Mouse (Mus musculus): ENCODE measurements around the gene Rasa3.
A peak's percentile ranks its signal among the peaks of the same experiment; 100 is the strongest.

The Rasa3 gene

DNA sequence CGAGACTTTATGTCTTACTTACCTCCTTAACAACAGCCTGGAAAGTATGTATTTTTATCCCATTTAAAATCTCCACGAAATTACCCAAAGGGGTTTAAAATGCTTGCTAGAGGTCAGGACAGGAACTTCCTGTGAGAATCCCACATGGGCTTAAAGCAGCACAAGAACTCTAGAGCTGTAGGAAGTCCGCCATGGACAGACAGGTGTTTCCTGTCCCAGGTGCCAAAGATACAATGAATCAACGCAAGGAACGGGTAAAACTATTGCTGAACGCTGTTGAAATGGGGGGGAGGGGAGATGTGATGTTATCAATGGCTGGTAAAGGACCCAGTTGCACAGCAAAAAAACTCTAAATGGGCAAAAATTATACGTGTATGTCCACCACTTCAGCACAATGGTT is 6.7 kb upstream of the Rasa3 start:
- DNase-seq, result no peak

DNA sequence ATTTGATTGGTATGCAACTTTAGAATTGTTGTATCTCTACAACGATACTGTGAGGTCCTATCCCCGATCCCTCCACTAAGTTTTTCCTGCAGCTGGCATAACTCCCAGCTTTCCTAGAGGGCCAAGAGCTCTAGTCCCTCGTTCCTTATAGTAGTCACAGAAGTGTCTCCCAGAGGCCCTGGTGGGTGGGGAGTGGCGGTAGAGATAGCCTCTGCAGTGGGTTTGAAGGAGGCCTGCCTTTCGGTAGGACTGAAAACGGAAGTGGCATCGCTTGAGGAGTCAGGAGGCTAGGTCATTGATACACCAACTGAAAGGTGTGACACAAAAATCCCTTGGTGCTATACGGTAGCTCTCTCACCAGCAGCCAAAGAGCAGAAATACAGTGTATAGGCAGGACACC is 779 bp upstream of the Rasa3 start:
- DNase-seq, result no peak

DNA sequence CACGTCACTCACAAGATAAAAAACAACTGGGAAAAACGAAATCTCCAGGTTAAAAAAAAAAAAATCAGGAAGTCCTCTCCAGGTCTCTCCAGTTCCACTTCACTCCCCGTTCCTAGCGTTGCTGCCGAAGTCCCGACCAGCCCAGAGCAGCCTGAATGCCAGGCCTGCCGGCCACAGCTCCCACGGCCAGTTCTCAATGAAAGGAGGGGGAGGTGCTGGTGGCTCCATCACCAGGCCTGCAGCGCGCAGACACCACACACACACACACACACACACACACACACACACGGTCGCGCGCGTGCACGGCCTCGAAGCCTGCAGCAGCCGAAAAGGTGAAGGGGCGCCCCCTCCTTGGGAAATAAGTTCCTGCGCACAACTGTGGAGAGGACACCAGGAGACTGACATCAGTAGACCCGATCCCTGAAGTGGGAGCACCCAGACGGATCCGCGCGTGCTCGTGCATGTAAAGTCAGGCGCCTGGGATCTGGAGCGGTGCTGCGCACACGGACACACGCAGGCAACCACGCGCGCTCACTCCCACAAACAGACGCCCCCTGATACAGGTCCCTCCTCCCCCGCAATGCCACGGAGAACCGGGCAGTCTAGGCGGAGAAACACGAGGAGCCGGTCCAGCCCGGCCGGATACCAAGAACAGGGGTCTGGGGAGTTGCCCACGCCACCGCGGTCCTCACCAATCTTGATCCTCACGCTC is 546 bp downstream of the Rasa3 start:
- peak; percentile 74 for DNase-seq

DNA sequence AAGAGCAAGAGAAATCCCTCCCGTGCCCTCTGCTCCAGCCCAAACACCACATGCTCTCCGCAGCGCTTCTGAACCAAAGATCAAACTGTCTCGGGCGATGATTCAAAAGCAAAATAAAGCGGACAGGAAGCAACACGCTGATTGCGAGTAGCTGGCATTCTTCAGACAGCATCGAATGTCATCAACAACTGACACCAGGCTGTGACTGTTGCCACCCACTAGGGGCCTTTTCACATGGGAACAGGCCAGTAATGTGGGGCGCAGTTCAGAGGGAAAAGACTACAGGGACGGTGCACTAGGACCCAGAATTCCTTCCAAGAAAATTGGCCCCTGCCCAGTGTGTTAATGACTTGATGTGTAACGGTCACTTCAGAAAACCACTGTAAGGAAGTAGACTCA is 1.1 kb downstream of the Rasa3 start:
- DNase-seq, result peak; percentile 81

DNA sequence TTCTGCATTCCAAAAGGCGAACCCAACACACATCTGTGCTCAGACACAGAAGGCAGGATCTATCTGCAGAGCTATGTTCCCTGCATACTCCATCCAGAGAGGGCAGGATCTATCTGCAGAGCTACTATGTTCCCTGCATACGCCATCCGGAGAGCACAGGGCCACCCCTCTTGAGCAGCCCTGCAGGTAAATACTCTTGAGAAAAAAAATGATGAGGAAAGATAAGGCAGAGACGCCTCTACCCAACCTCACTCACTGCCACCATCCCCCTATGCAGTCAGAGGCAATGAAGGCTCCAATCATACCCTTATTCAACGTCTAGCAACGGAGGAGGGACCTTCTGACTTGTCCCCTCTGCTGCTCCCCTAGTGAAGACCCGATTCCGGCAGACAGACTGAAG is 1.9 kb downstream of the Rasa3 start:
- DNase-seq, result no peak

DNA sequence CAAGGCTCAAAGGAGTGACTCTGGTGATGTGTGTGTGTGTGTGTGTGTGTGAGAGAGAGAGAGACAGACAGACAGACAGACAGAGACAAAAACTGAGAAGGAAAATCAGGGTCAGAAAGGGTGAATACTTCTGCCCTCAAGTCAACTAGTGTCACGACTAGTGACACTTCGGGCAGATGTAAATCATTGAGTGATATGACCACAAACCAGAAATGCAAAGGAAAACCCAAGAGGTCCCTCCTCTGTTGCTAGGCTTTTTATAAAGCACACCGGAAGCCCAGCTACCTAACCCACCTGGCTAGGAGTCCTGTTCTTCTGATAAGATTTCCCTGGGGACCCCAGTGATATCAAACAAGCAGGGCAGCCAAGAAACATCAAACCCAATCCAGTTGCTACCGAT is 2.3 kb downstream of the Rasa3 start:
- DNase-seq, result no peak

DNA sequence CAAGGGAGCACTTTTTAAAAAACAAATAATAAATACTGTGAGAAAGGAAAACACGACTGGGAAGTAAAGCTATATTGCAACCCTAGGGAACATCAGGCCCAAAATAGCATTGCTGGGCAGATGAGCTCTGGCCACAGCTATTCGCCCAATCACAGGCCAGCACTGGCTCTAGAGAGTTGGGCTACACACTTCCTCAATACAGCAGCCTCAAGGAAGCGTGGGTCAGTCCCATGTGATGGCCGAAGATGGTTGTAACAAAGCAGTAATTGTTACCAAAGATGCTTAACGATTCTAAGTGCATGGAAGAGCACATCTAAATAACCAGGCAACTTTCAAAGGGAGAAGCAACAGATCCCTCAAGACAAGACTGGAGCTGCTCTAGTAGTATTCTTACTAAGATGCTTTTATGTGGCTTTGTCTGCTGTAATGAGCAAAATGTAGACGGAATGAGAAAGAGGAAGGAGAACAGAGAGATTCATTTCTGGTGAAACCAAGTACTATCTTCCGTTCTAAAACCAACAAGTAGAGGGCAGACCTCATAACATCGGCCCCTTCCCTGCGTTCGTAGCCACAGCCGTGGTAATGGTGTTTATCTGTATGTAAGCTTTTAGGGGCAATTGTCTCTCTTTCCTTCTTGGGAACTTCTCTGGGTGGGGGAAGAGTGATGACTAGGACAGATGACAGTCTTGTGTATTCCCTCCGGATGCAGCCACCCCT is 3.0 kb downstream of the Rasa3 start:
- peak; percentile 66 for DNase-seq

DNA sequence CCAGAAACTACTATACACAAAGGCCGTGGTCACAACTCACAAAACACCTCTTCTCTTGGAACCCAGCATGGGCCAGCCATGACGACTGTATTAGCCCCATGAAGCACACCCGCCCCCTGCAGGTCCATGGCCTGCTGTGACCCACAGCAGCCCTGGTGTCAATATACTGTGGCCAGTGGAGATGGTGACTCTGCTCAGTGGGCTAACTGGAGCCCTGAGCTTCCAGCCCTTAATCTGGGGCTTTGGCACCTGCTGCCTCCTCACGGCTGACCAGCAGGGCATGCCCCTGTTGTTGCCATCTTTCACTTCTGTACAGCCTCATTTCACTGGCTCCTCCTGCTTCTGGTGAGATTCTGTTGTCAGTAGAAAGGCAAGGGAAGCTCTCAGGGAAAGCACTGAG is 4.2 kb downstream of the Rasa3 start:
- DNase-seq, result no peak

DNA sequence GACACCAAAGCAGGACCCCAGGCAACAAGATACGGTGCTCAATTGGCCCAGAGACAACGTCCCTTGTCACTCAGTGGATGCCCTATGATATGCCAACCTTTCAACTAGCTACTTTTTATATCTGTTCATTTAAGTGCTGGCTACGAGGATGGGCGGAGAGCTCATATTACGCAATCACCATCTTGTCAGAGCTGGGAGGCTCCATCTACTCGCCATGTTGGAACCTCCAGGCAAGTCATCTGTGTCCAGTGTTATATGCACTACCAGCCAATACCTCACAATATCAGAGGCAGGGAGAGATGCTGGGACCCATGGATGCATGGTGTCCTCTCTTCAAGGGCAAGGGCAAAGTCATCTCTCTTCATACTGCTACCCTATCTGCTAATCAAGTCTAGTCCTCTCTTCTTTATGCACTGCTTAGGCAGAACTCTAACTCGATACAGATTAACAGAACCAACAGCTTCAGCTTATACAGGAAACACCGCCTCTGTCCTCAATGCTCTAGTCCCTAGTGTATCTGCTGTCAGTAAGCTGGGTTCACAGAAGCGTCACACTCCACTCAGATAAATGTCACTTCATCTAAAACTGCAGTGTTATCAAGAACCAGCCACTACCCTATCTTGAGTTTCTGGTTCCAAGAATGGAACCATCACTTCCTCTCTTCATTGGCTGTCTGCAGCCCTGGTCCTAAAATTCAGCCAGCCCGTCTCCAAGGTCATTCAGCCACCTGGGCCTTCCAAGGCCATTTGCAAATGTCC is 6.0 kb downstream of the Rasa3 start:
- DNase-seq, result no peak

DNA sequence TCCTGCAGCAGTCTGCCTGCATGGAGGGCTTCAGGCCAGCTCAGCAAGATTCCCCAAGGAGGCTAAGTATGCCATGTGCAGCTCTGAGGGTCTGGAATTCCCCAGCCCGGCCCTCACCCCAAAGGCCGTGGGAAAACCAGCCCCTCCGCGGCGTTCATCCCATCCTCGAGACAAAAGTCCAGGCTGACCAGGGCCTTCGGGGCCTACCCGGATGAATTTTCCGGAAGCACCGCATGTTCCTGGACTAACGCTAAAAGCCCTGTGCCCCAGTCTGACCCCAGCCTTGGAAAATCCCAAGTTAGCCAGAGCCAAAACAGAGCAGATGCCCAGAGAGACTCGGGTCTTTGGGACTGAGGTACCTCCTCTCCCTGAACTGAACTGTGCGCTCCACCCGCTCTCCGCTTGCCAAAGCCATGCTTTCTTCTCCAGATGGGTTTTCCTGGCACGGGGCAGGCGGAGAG is 7.4 kb downstream of the Rasa3 start:
- peak; percentile 20 for DNase-seq

DNA sequence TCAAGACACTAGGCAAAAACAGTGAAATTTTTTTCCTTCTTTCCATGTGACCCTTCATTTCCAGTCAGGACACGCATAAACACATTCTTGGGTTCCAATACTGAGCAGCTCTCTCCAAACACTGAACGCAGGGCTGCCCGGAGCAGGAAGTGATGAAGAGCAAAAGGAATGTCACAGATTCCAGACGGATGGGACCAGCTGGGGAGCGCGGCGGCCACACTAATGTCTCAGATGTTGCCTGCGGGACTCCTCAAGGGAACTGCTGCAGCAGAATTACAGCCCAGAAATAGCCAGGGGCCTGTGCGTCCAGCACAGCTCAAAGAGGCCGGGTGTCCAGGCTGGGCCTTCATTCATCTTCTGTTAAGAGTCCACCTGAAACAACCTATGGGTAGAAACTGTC is 9.0 kb downstream of the Rasa3 start:
- DNase-seq, result peak; percentile 80

DNA sequence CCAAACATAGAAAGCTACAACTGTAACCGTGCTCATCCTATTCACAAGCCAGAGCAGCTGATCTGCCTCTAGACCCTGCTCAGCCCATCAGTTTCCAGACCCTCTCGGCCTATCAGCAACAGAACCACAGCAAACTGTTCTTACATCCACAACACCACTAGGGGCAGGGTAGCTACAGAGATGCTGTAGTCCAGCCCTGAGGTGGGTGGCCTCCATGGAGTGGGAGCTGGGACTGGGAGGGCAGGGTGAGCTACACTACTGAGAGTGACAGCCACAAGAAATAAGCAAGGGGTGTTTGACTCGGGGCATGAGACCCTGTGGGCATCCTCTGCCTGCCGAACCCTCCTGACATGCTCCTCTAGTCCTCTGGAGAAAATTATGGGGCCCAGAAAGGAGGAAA is 9.5 kb downstream of the Rasa3 start:
- peak; percentile 21 for DNase-seq

DNA sequence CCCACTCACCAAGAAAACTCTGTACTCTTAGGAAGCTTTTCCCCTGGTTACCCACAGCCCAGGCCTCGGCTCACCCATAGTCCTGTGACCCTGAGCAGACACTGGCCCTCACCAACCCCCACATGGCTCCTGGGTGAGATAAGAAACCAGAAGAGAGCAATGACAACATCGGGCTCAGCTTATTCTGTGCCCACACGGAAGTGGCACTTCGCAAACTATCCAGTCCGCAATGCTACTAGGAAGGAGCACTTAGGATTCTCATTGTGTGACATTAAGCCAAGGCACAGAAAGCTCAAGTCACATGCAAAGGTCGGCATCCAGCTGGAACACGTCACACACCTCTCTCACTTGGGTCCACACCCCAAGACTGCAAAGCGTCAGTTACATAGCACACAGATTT is 11.5 kb downstream of the Rasa3 start:
- peak; percentile 48 for DNase-seq

DNA sequence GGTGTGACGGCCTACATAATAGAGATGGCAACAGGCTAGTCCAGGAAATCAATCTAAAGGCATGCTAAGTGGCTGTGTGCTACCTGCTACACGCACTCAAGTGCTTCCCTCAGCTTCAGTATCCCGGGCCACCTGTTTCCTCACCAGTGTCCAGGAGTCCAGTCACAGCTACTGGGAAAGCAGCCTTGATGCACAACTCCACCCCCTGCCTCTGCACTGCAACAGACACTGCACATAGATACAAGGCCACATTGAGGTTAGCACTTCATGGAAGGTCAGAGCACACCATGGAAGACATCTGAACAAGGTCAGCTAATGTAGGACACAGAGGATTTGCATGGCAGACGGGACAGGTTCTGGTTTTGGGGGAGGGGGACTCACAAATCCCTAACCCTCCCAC is 11.9 kb downstream of the Rasa3 start:
- DNase-seq, result no peak

DNA sequence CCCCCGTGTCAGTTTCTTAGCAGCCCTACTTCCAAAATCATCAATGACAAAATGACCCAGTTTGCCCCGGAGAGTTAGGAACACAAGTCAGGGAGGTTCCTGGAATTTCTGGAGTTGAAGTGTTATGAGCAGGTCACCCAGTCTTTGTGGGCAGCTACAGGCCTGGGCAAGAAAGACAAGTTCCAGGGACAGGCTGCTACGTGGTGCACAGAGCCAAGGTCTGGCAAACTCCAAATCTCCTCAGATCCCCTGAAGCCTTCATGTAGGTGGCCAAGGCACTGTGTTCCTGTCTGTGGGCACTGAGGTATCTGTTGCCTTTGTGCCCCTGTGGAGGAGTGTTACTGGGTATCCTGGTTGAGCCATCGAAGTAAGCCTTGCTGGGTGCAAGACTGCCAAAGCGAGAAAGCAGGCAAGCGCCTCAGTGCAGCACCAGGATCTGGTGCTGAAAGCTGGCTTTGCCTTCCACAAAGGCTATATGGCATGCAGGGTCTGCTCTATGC is 12.6 kb downstream of the Rasa3 start:
- DNase-seq, result no peak

DNA sequence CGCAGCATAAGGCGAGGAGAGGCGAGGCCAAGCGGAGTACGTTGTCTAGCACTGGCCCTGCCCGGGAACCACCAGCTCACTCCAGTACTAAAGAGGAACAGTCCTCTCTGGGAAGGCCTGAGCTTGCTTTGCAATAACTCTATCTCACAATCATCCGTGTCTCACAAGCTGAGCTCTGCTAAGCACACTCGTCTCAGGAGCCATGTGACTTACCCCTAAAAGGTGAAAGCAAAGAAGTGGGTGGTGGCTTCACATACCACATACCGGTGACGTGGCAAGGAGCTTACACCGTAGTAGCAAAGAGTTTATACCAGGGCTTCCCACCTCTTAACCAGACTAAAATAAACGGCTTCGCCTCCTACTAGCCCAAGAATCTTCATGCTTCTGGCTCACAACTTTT is 17.1 kb downstream of the Rasa3 start:
- DNase-seq, result peak; percentile 42

DNA sequence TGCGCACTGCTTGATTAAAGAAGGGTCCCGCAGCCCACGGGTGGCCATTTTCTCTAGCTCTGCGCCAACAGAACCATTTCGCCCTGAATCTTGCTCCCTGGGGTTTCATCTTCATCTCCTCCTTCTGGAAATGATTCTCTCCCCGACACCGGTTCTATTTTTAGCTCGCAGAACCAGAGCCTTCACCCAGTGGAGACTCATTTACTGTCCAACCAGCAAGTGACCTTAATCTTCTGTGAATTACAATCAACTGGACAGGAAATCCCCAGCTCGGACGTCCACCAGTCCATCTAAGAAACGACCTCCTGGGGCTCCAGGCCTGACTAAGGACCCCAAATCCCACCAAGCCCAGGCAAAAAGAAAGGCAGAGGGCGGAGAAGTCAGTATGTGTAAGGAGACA is 19.9 kb downstream of the Rasa3 start:
- DNase-seq, result no peak

DNA sequence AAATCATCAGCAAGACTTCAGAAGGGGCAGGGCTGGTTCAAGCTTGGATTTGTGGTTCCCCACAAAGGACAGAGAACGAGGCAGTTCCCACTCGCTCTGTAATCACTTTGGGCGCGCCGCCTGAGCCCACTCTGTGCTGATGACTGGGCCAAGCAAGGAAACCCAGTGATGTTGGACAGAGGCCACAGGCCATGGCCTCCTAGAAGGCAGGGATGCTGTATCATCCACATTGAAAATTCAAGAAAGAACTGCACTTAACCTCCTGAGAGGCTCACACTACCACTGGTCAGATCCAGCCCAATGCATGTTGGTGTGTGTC is 22.4 kb downstream of the Rasa3 start:
- no peak for DNase-seq

DNA sequence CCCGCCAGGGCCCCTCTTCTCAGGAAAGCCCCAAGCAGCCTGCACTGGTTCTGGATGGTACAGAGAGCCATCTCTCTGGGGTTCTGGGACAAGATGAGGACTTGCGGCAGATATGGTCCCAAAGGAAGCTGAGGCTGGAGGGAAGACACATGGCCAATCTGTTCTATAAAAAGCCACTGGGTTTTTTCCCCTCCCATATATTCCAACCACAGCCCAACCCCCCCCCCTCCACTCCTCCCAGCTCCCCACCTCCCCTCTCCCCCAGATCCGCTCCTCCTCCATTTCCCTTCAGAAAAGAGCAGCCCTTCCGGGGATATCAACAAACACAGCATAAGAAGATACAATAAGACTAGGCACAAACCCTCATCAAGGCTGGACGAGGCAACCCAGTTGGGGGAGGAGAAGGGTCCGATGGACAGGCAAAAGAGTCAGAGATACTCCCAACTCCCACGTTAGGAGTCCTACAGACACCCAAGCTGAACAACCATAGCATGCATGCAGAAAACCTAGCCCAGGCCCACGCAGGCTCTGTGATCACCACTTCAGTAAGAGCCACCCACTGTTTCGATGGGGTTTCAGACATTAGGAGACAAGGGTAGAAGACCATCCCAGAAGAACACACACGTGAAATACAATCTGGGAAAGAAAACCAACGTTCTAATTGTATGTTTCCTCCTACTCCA is 22.9 kb downstream of the Rasa3 start:
- no peak for DNase-seq

DNA sequence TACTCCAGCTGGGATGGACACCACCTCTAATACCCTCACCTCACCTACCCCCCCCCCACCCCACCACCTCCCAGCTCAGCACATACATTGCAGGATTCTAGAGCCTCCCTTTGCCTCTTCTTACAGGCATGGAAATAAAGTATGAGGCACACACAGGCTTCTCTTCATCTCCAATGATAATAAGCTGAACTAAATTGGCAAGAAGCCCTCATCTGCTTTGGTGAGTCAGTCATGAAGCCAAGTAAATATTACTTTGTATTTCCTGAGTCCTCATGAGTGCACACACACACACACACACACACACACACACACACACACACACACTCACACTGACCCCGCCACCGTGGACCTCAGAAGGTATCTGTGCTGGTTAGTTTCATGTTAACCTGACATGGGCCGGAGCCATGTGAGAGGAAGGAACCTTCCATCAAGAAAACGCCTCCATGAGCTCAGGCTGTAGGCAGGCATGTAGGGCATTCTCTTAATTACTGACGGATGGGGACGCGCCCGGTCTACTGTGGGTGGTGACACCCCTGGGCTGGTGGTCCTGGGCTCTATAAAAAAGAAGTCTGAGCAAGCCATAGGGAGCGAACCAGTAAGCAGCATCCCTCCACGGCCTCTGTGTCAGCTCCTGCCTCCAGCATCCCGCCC is 26.7 kb downstream of the Rasa3 start:
- DNase-seq, result peak; percentile 43

DNA sequence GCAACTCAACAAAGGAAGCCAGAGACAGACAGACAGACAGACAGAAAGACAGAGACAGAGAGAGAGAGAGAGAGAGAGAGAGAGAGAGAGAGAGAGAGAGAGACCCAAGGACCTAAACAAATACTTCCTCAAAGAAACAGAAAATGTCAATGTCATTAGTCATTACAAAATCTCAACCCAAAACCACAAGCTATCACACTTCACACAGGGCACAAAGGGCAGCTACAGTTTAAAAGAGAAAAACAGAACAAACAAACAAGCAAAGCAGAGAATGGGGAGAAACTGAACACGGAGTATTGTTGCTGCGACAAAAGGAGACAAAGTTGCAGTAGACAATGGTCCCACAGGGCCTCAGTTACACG is 28.3 kb downstream of the Rasa3 start:
- DNase-seq, result peak; percentile 38

DNA sequence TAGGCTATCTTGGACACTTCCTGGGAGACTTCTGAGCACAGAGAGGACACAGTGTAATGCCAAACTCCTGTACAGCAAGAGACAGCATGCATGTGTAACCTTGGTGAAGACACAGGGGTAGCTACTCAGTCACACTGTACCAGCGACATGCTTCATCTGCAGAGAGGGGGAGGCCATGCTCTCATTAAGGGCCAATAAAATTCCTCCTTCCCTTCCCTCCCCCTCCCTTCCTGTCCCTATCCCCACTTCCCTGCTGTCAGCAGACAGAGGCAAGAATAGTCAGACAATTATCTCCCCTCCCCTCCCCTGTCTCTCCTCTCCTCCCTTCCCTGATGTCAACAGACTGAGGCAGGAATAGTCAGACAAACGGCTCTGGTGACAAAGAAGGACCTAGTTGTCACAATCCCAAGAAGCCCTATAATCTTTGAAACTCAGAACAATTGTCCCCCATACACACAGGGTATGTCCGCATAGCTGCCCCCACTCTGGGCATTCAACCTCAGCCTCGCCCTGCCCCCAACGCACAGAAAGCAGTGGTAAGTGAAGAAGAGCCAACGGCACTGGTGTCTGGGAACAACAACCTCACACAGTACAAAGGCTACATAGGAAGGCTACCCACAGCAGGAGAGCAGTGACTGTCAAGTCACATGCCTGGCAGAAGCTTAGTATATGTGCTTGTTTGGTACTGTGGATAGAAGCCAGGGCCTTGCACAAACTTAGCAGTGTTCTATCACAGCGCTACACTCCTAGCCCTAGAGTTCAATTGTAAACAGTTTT is 28.8 kb downstream of the Rasa3 start:
- peak; percentile 61 for DNase-seq
